Mouse (Mus musculus): ENCODE results near the gene Rsc1a1. TPM values are rescaled to one million over a fixed set of nuclear protein-coding genes. Genes with fewer than 3 reads are reported as not detected.

Gene Rsc1a1
- polyA plus RNA-seq, 1 experiment = 5.6 TPM

- Histone ChIP-seq H3K4me1 (ENCODE audit: control insufficient read depth, insufficient read depth, low read length) (peaks cover 51% of the 10 kb centered on the region), H3K4me3 (ENCODE audit: insufficient read depth, low read length) (no peak overlapping the region), H3K27ac (ENCODE audit: insufficient read depth, low read depth, low read length) (peak overlapping the region; percentile 64)
- no peak for TF ChIP-seq POLR2A (IDR thresholded peaks at IDR 0.05; ENCODE audit: borderline replicate concordance, low read depth, low read length)
- TF ChIP-seq CTCF (IDR thresholded peaks at IDR 0.05; ENCODE audit: low read depth, low read length) = no peak
Observed at GRCm38 (mm10) chr4:141676462-141676979, 8.9 kb downstream of the Rsc1a1 start.

- peak overlapping the region; percentile 99 for H3K27ac ChIP-seq (ENCODE audit: insufficient read depth, low read depth, low read length)
Observed at GRCm38 (mm10) chr4:141672325-141672724, 13.1 kb downstream of the Rsc1a1 start.

GRCm38 (mm10) chr4:141671389-141671788, 14.0 kb downstream of the Rsc1a1 start:
- Histone ChIP-seq H3K27ac (ENCODE audit: insufficient read depth, low read depth, low read length) (peak overlapping the region; percentile 99), H3K4me1 (ENCODE audit: control insufficient read depth, insufficient read depth, low read length) (peaks cover 59% of the 10 kb centered on the region), H3K4me3 (ENCODE audit: insufficient read depth, low read length) (no peak overlapping the region)
- TF ChIP-seq CTCF (IDR thresholded peaks at IDR 0.05; ENCODE audit: low read depth, low read length) = no peak
- no peak for TF ChIP-seq POLR2A (IDR thresholded peaks at IDR 0.05; ENCODE audit: borderline replicate concordance, low read depth, low read length)

More at GRCm38 (mm10) chr4:141672325-141672724, 13.1 kb downstream of the Rsc1a1 start:
- H3K4me1 ChIP-seq (ENCODE audit: control insufficient read depth, insufficient read depth, low read length) = peaks cover 66% of the 10 kb centered on the region
- no peak for TF ChIP-seq CTCF (IDR thresholded peaks at IDR 0.05; ENCODE audit: low read depth, low read length)
- no peak for TF ChIP-seq POLR2A (IDR thresholded peaks at IDR 0.05; ENCODE audit: borderline replicate concordance, low read depth, low read length)
- H3K4me3 ChIP-seq (ENCODE audit: insufficient read depth, low read length) = peak overlapping the region; percentile 14; the same call in 1 of the 2 replicates

GRCm38 (mm10) chr4:141669898-141670712, 15.3 kb downstream of the Rsc1a1 start:
- TF ChIP-seq POLR2A (IDR thresholded peaks at IDR 0.05; ENCODE audit: borderline replicate concordance, low read depth, low read length) = no peak
- TF ChIP-seq CTCF (IDR thresholded peaks at IDR 0.05; ENCODE audit: low read depth, low read length) = peak; percentile 7; the same call in 1 of the 2 replicates
- peak overlapping the region; percentile 25; the same call in 1 of the 2 replicates for H3K4me3 ChIP-seq (ENCODE audit: insufficient read depth, low read length)
- H3K27ac ChIP-seq (ENCODE audit: insufficient read depth, low read depth, low read length) = peak overlapping the region; percentile 99
- peaks cover 53% of the 10 kb centered on the region for H3K4me1 ChIP-seq (ENCODE audit: control insufficient read depth, insufficient read depth, low read length)

- 0 out of 2 replicates have a peak, but pooled peaks have one; percentile 19 for TF ChIP-seq CTCF (IDR thresholded peaks at IDR 0.05; ENCODE audit: low read depth, low read length)
- TF ChIP-seq POLR2A (IDR thresholded peaks at IDR 0.05; ENCODE audit: borderline replicate concordance, low read depth, low read length) = no peak
- Histone ChIP-seq H3K4me3 (ENCODE audit: insufficient read depth, low read length) (peak within 1 kb of the TSS; percentile 89), H3K27ac (ENCODE audit: insufficient read depth, low read depth, low read length) (peak within 1 kb of the TSS; percentile 86), H3K4me1 (ENCODE audit: control insufficient read depth, insufficient read depth, low read length) (peaks cover 41% of the 10 kb centered on the region)
Observed at GRCm38 (mm10) chr4:141664799-141665198, 20.6 kb downstream of the Rsc1a1 start, which contains the start of gene Plekhm2. Gene Plekhm2 (minus strand): TSS chr4:141664899.

- TF ChIP-seq CTCF (IDR thresholded peaks at IDR 0.05; ENCODE audit: low read depth, low read length) (no peak), POLR2A (IDR thresholded peaks at IDR 0.05; ENCODE audit: borderline replicate concordance, low read depth, low read length) (no peak; the same call in 1 of the 2 replicates)
- Histone ChIP-seq H3K4me3 (ENCODE audit: insufficient read depth, low read length) (peak overlapping the region; percentile 89), H3K27ac (ENCODE audit: insufficient read depth, low read depth, low read length) (peak overlapping the region; percentile 86), H3K4me1 (ENCODE audit: control insufficient read depth, insufficient read depth, low read length) (peaks cover 41% of the 10 kb centered on the region)
Observed at GRCm38 (mm10) chr4:141664011-141664745, 21.2 kb downstream of the Rsc1a1 start.

- Histone ChIP-seq H3K4me3 (ENCODE audit: insufficient read depth, low read length) (peak overlapping the region; percentile 89), H3K4me1 (ENCODE audit: control insufficient read depth, insufficient read depth, low read length) (peaks cover 44% of the 10 kb centered on the region), H3K27ac (ENCODE audit: insufficient read depth, low read depth, low read length) (peak overlapping the region; percentile 69)
- no peak for TF ChIP-seq CTCF (IDR thresholded peaks at IDR 0.05; ENCODE audit: low read depth, low read length)
- no peak for TF ChIP-seq POLR2A (IDR thresholded peaks at IDR 0.05; ENCODE audit: borderline replicate concordance, low read depth, low read length)
Observed at GRCm38 (mm10) chr4:141663122-141663931, 22.1 kb downstream of the Rsc1a1 start.

GRCm38 (mm10) chr4:141660884-141661283, 24.5 kb downstream of the Rsc1a1 start:
- peaks cover 50% of the 10 kb centered on the region for H3K4me1 ChIP-seq (ENCODE audit: control insufficient read depth, insufficient read depth, low read length)
- TF ChIP-seq POLR2A (IDR thresholded peaks at IDR 0.05; ENCODE audit: borderline replicate concordance, low read depth, low read length) (no peak), CTCF (IDR thresholded peaks at IDR 0.05; ENCODE audit: low read depth, low read length) (no peak)
- no peak overlapping the region for H3K27ac ChIP-seq (ENCODE audit: insufficient read depth, low read depth, low read length)
- H3K4me3 ChIP-seq (ENCODE audit: insufficient read depth, low read length) = no peak overlapping the region

- Histone ChIP-seq H3K27ac (ENCODE audit: insufficient read depth, low read depth, low read length) (no peak overlapping the region), H3K4me3 (ENCODE audit: insufficient read depth, low read length) (no peak overlapping the region), H3K4me1 (ENCODE audit: control insufficient read depth, insufficient read depth, low read length) (peaks cover 51% of the 10 kb centered on the region)
- no peak for TF ChIP-seq CTCF (IDR thresholded peaks at IDR 0.05; ENCODE audit: low read depth, low read length)
- no peak for TF ChIP-seq POLR2A (IDR thresholded peaks at IDR 0.05; ENCODE audit: borderline replicate concordance, low read depth, low read length)
Observed at GRCm38 (mm10) chr4:141659739-141660138, 25.7 kb downstream of the Rsc1a1 start.
